Mouse (Mus musculus) CH12.LX (cell line): ENCODE measurements around the gene Cog3.

Source experiments
- CTCF ChIP-seq, 2 experiments: IDR thresholded peaks in 1 of 2; conservative IDR thresholded peaks in 1 of 2; 2 replicates each; pipeline ENCODE4 v1.5.1; 2011 to 2012; ENCODE audit warnings: low read depth in 2 of 2, low read length in 2 of 2, improper control_type of control experiment in 1 of 2, inconsistent platforms in 1 of 2, mild to moderate bottlenecking in 1 of 2, moderate library complexity in 1 of 2
- E2F4 ChIP-seq: IDR thresholded peaks from 2 replicates; pipeline ENCODE4 v1.6.1; 2011; ENCODE audit warnings: low read depth, low read length, improper control_type of control experiment; ENCODE audit not compliant: insufficient replicate concordance
- POLR2A ChIP-seq: IDR thresholded peaks from 2 replicates; pipeline ENCODE4 v1.6.1; 2011; ENCODE audit warnings: low read depth, mild to moderate bottlenecking, improper control_type of control experiment, low read length
- POLR2AphosphoS2 ChIP-seq: IDR thresholded peaks from 2 replicates; pipeline ENCODE4 v1.6.1; 2011; ENCODE audit warnings: low read depth, low read length, improper control_type of control experiment
- SMC3 ChIP-seq: IDR thresholded peaks from 2 replicates; pipeline ENCODE4 v1.6.1; 2011; ENCODE audit warnings: low read depth, low read length, improper control_type of control experiment
- USF1 ChIP-seq: IDR thresholded peaks from 2 replicates; pipeline ENCODE4 v1.6.1; 2014; ENCODE audit warnings: low read depth, mild to moderate bottlenecking, inconsistent platforms, low read length, improper control_type of control experiment
- ZMIZ1 ChIP-seq: IDR thresholded peaks from 2 replicates; pipeline ENCODE4 v1.6.1; 2012; ENCODE audit warnings: low read depth, mild to moderate bottlenecking, inconsistent platforms, low read length, improper control_type of control experiment

GRCm38 (mm10) chr14:75741904-75742303 lies 12.4 kb downstream of the Cog3 start:
- TF ChIP-seq CTCF (conservative IDR thresholded peaks at IDR 0.05 in 1 of 2, IDR thresholded peaks at IDR 0.05 in 1 of 2; ENCODE audit: low read depth in 2 of 2, low read length in 2 of 2) (no peak), ZMIZ1 (no peak), POLR2AphosphoS2 (no peak), POLR2A (no peak), E2F4 (no peak), USF1 (no peak), SMC3 (no peak)
